Mouse (Mus musculus) forebrain, postnatal 0 days (tissue): ENCODE measurements around the gene Gpr179. TPM values are rescaled to one million over a fixed set of nuclear protein-coding genes. Genes with fewer than 3 reads are reported as not detected.
"Not testable (repeated sequence)": the region's sequence is repeated elsewhere in the genome, so short reads cannot be mapped to it uniquely, and the experiment has no call there.

Source experiments
- ATAC-seq: fragments of 200-750 bp; cut with Nextera tagmentation; 2 replicates; pipeline ENCODE4 v1.8.0; 2017; ENCODE audit warnings: mild to moderate bottlenecking, moderate library complexity
- DNase-seq: peaks from one replicate; pipeline ENCODE4 v3.0.0-alpha.2; 2015
- H3K27ac ChIP-seq: fragments of 300-500 bp; sonication (generic); 2 replicates; pipeline ENCODE4 v1.5.1; 2014; ENCODE audit warnings: low read depth, mild to moderate bottlenecking, antibody characterized with exemption, low read length, moderate library complexity, mixed read lengths
- H3K27me3 ChIP-seq: fragments of 300-500 bp; sonication (generic); 2 replicates; pipeline ENCODE4 v1.6.1; 2014; ENCODE audit warnings: mild to moderate bottlenecking, low read length, mixed read lengths; ENCODE audit not compliant: insufficient read depth
- H3K36me3 ChIP-seq: fragments of 300-500 bp; sonication (generic); 2 replicates; pipeline ENCODE4 v1.6.1; 2014; ENCODE audit warnings: mild to moderate bottlenecking, moderate library complexity; ENCODE audit not compliant: insufficient read depth
- H3K4me1 ChIP-seq: fragments of 300-500 bp; sonication (generic); 2 replicates; pipeline ENCODE4 v1.6.1; 2014; ENCODE audit warnings: antibody characterized with exemption; ENCODE audit not compliant: insufficient read depth
- H3K4me2 ChIP-seq: fragments of 300-500 bp; sonication (generic); 2 replicates; pipeline ENCODE4 v1.6.1; 2014; ENCODE audit warnings: low read depth, mild to moderate bottlenecking, moderate library complexity
- H3K4me3 ChIP-seq: fragments of 300-500 bp; sonication (generic); 2 replicates; pipeline ENCODE4 v1.5.1; 2014; ENCODE audit warnings: low read depth, low read length, mixed read lengths
- H3K9ac ChIP-seq: fragments of 300-500 bp; sonication (generic); 2 replicates; pipeline ENCODE4 v1.6.1; 2014; ENCODE audit warnings: mild to moderate bottlenecking
- H3K9me3 ChIP-seq: fragments of 300-500 bp; sonication (generic); 2 replicates; pipeline ENCODE4 v1.6.1; 2016; ENCODE audit warnings: low read length
- CTCF ChIP-seq: sonication (generic); IDR thresholded peaks from 2 replicates; pipeline ENCODE4 v1.5.1; 2016; ENCODE audit warnings: antibody characterized with exemption, control low read depth, low read depth
- WGBS: fragments of 180-500 bp; shearing (Covaris S2); extraction: QIAGEN DNeasy Blood & Tissue Kit; methylation state at CpG from one replicate; pipeline ENCODE4 v1.1.7; 2014; 5-methylcytosine and 5-hydroxymethylcytosine counted together
- polyA plus RNA-seq: library from polyadenylated mRNA; unstranded; fragments of >200 nt; fragmentation: Nextera tagmentation; extraction: Ambion mirVana; gene quantifications from 2 replicates; pipeline ENCODE4 v1.2.1, GENCODE M21; 2015
- total RNA-seq: library from RNA; depleted of rRNA; stranded (reverse); fragments of >200 nt; gene quantifications from 2 replicates; pipeline ENCODE4 v1.2.3, GENCODE M21; 2014

The Gpr179 gene
- total and polyA plus RNA-seq, 2 experiments from 2014 or later = 0.45 to 0.62 TPM

DNA sequence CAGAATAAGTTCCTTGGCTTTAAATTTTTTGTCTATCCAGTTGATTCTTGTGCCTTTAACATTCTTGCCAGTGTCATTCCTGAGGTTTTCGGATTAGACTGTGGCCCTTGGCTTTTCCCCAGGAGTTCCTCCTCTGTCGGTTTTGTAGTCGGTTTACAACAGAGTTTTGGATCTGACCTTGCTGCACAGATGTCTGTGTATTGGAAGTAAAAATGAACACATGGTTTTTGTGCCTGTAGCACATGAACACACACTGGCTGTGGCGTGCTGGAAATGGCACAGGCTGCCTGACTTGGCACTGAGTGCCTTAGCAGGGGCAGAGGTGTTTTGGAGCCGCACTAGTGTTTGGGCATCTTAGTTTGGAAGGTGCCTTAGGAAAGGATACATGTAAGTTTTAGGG is 16.6 kb upstream of the Gpr179 start:
- WGBS = 52% methylated on average over 5 of the region's 5 CpGs
- Histone ChIP-seq H3K9me3 (no peaks in the 10 kb centered on the region), H3K4me2 (no peak overlapping the region), H3K9ac (no peak overlapping the region), H3K36me3 (peaks cover 3% of the 10 kb centered on the region; the same call in 1 of the 2 replicates), H3K4me1 (peaks cover 31% of the 10 kb centered on the region), H3K27me3 (no peaks in the 10 kb centered on the region), H3K27ac (no peak overlapping the region), H3K4me3 (no peak overlapping the region)
- ATAC-seq (no peak), DNase-seq (no peak)
- no peak for TF ChIP-seq CTCF

DNA sequence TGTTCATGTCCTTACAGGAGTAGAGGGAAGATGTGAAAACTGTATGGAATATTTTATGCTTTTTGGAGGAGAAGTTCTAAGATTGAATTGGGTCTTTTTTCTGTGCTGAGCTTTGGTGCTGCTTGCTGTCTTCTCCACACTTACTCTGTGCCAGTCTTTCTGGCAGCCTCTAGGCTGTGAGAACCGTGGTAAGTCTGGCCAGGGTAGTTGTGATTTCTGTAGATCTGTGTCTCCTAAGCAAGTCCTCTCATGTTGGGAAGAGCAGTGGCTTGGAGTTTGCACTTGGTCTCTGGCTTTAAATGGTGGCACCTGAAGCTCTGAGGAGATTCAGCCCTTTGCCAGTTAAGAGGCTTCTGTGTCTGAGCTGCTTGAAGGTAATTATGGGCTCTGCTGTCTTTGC is 13.7 kb upstream of the Gpr179 start:
- H3K4me3 ChIP-seq = 0 out of 2 replicates have a peak overlapping the region, but pooled peaks have one; percentile 96
- no peak overlapping the region for H3K27ac ChIP-seq
- H3K27me3 ChIP-seq = no peaks in the 10 kb centered on the region
- TF ChIP-seq CTCF = no peak
- DNase-seq = peak; percentile 33
- peaks cover 26% of the 10 kb centered on the region for H3K4me1 ChIP-seq
- H3K4me2 ChIP-seq = peak overlapping the region; percentile 79
- no peak for ATAC-seq
- H3K9me3 ChIP-seq = no peaks in the 10 kb centered on the region
- H3K9ac ChIP-seq = 0 out of 2 replicates have a peak overlapping the region, but pooled peaks have one; percentile 22
- H3K36me3 ChIP-seq = no peaks in the 10 kb centered on the region
- WGBS = 26% methylated on average over 1 of the region's 1 CpGs

DNA sequence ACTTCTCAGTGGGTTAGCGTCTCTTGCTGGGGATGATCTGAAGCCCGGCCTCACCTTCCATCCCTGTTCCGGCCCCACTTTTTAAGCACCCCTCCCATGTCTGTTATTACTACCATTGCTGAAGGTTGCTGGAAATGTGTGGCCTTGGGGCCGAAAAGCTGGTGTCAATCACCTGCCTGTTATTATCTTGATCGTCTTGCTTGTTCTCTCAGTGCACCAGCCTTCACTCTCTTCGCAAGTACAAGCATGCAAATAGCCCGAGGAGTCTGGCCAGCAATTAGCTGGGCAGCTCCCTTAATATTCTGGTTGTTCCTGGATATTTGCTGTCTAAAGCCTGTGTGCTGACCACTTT is 11.7 kb upstream of the Gpr179 start:
- no peak for ATAC-seq
- peak overlapping the region; percentile 91 for H3K9ac ChIP-seq
- H3K27ac ChIP-seq = no peak overlapping the region
- 2% methylated on average over 7 of the region's 7 CpGs for WGBS
- no peak for DNase-seq
- peak overlapping the region; percentile 79 for H3K4me2 ChIP-seq
- no peak for TF ChIP-seq CTCF
- H3K9me3 ChIP-seq = no peaks in the 10 kb centered on the region
- peaks cover 24% of the 10 kb centered on the region for H3K4me1 ChIP-seq
- peak overlapping the region; percentile 96 for H3K4me3 ChIP-seq
- no peaks in the 10 kb centered on the region for H3K27me3 ChIP-seq
- no peaks in the 10 kb centered on the region for H3K36me3 ChIP-seq

DNA sequence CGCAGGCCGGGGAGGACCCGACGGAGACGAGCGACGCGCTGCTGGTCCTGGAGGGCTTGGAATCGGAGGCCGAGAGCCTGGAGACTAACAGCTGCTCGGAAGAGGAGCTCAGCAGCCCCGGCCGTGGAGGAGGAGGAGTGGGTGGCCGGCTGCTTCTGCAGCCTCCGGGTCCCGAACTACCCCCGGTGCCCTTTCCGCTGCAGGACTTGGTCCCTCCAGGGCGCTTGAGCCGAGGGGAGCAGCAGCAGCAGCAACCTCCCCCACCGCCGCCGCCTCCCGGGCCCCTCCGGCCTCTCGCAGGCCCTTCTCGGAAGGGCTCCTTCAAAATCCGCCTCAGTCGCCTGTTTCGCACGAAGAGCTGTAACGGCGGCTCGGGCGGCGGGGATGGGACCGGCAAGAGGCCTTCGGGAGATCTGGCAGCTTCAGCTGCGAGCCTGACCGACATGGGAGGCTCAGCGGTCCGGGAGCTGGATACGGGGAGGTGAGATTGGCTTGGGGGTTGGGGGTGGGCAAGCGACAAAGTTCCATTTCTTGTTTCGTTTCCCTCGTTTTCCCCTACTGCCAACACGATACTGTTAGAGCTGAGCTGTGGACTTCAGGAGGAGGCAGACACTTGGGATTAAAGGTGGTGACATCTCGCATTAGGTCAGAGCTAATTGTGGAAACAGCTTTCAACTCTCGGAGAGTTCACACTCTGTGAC is 11.2 kb upstream of the Gpr179 start:
- Histone ChIP-seq H3K27me3 (no peaks in the 10 kb centered on the region), H3K9ac (peak overlapping the region; percentile 91), H3K27ac (peak overlapping the region; percentile 88), H3K4me1 (peaks cover 24% of the 10 kb centered on the region), H3K4me2 (peak overlapping the region; percentile 79), H3K36me3 (no peaks in the 10 kb centered on the region), H3K9me3 (no peaks in the 10 kb centered on the region), H3K4me3 (peak overlapping the region; percentile 96)
- WGBS = under 1% methylated on average over 36 of the region's 49 CpGs
- DNase-seq (peak; percentile 46), ATAC-seq (peak; percentile 7)
- TF ChIP-seq CTCF = no peak

DNA sequence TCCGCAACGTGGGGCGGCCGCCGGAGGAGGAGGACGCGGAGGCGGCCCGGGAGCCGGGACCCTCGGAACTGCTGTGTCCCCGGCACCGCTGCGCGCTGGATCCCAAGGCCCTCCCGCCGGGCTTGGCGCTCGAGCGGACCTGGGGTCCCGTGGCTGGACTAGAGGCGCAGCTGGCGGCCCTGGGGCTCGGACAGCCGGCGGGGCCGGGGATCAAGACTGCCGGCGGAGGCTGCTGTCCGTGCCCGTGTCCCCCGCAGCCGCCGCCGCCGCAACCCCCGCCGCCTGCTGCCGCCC is 10.7 kb upstream of the Gpr179 start:
- Histone ChIP-seq H3K27me3 (no peaks in the 10 kb centered on the region), H3K4me2 (peak overlapping the region; percentile 79), H3K27ac (peak overlapping the region; percentile 88), H3K9me3 (no peaks in the 10 kb centered on the region), H3K9ac (peak overlapping the region; percentile 91), H3K4me1 (peaks cover 20% of the 10 kb centered on the region), H3K36me3 (no peaks in the 10 kb centered on the region), H3K4me3 (peak overlapping the region; percentile 96)
- no peak for TF ChIP-seq CTCF
- 6% methylated on average over 16 of the region's 39 CpGs for WGBS
- DNase-seq (peak; percentile 34), ATAC-seq (no peak; the same call in 1 of the 2 replicates)

DNA sequence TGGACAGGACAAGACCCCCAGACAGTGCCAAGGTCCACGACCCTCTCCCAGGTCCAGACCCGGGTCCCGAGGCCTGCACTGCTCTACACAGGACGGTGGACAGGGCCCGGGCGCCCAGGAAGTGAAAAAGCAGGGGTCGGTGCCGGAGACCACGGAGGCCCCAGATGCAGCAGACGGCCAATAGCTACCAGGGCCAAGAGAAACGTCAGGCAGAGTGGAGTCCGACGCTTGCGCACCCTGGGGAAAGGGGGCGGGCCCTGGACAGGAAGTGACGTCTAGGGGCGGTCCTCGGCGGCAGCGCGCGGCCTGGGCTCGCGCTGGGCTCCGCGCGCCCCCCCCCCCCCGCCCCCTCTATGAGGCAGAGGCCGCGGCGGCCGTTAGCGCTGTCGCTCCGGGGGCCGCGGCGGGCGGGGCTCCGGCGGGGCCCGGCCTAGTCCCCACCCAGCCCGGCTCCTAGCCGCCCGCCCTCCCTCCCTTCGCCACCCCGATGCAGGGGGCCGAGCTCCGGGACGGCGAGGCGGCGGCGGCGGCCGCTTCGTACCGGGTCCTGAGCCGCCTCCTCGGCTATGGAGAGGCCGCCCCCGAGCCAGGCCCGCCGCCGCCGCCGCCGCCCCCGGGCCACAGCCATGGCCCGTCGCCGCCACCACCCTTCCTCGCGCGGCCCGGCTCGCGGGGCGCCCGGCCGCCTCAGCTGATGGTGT is 10.2 kb upstream of the Gpr179 start, which contains the start of gene Socs7:
Socs7 (plus strand) TSS at position 604 of the 701 bp plus-strand sequence.
- H3K4me2 ChIP-seq = peak within 1 kb of the TSS; percentile 79
- TF ChIP-seq CTCF = no peak
- H3K9ac ChIP-seq = peak within 1 kb of the TSS; percentile 91
- peaks cover 20% of the 10 kb centered on the region for H3K4me1 ChIP-seq
- H3K9me3 ChIP-seq = no peaks in the 10 kb centered on the region
- WGBS = 1% methylated on average over 24 of the region's 81 CpGs
- peak within 1 kb of the TSS; percentile 96 for H3K4me3 ChIP-seq
- ATAC-seq = peak; percentile 98
- peak within 1 kb of the TSS; percentile 88 for H3K27ac ChIP-seq
- no peaks in the 10 kb centered on the region for H3K27me3 ChIP-seq
- DNase-seq = peak; percentile 95
- H3K36me3 ChIP-seq = no peaks in the 10 kb centered on the region

DNA sequence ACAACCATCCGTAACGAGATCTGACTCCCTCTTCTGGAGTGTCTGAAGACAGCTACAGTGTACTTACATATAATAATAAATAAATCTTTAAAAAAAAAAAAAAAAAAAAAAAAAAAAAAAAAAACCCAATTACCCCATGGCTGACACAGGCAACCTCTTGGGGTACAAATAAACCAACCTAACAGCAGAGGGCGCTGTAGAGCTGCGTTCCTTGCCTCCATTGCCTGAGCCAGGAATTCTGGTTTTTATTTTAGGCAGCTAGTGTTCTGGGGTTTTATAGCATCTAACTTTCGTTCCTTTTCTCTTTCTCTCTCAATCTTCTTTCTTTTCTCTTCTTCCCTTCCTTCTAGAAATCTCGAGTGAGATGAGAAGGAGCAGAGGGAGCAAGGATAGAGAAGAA is 5.8 kb upstream of the Gpr179 start:
- not testable (repeated sequence) for H3K4me2 ChIP-seq, H3K4me1 ChIP-seq, H3K9ac ChIP-seq, ATAC-seq, H3K4me3 ChIP-seq, H3K9me3 ChIP-seq, H3K36me3 ChIP-seq, H3K27ac ChIP-seq, H3K27me3 ChIP-seq
- 11% methylated on average over 4 of the region's 6 CpGs for WGBS
- DNase-seq = peak; percentile 63
- peak; percentile 56 for TF ChIP-seq CTCF
